Mouse (Mus musculus) liver, embryonic 13.5 days (tissue): ENCODE results near the gene Lsamp. TPM values are rescaled to one million over a fixed set of nuclear protein-coding genes. Genes with fewer than 3 reads are reported as not detected.

Experiments
- ATAC-seq: fragments of 200-750 bp; cut with Nextera tagmentation; 2 replicates; pipeline ENCODE4 v1.8.0; 2017; ENCODE audit warnings: low read depth, mild to moderate bottlenecking, moderate number of reproducible peaks, moderate library complexity
- DNase-seq: peaks from one replicate; pipeline ENCODE4 v3.0.0; 2022
- H3K27ac ChIP-seq: fragments of 300-500 bp; sonication (generic); 2 replicates; pipeline ENCODE4 v1.5.1; 2015; ENCODE audit warnings: moderate library complexity, mild to moderate bottlenecking, inconsistent platforms
- H3K27me3 ChIP-seq: fragments of 300-500 bp; sonication (generic); 2 replicates; pipeline ENCODE4 v1.6.1; 2015; ENCODE audit warnings: mild to moderate bottlenecking, inconsistent platforms
- H3K36me3 ChIP-seq: fragments of 300-500 bp; sonication (generic); 2 replicates; pipeline ENCODE4 v1.6.1; 2015; ENCODE audit warnings: mild to moderate bottlenecking, inconsistent platforms
- H3K4me1 ChIP-seq: fragments of 300-500 bp; sonication (generic); replicated peaks from 2 replicates; pipeline ENCODE4 v1.6.1; 2015; ENCODE audit warnings: inconsistent platforms
- H3K4me2 ChIP-seq: fragments of 300-500 bp; sonication (generic); 2 replicates; pipeline ENCODE4 v1.6.1; 2015; ENCODE audit warnings: inconsistent platforms, mild to moderate bottlenecking, moderate library complexity
- H3K4me3 ChIP-seq: fragments of 300-500 bp; sonication (generic); replicated peaks from 2 replicates; pipeline ENCODE4 v1.5.1; 2015; ENCODE audit warnings: mild to moderate bottlenecking, inconsistent platforms
- H3K9ac ChIP-seq: fragments of 300-500 bp; sonication (generic); 2 replicates; pipeline ENCODE4 v1.6.1; 2015; ENCODE audit warnings: mild to moderate bottlenecking, inconsistent platforms
- H3K9me3 ChIP-seq: fragments of 300-500 bp; sonication (generic); replicated peaks from 2 replicates; pipeline ENCODE4 v1.6.1; 2016; ENCODE audit warnings: inconsistent platforms
- WGBS: fragments of 180-500 bp; shearing (Covaris S2); methylation state at CpG from one replicate; pipeline ENCODE4 v1.1.7; 2015; ENCODE audit not compliant: insufficient replicate concordance; 5-methylcytosine and 5-hydroxymethylcytosine counted together
- polyA plus RNA-seq: library from polyadenylated mRNA; unstranded; fragments of >200 nt; fragmentation: Nextera tagmentation; extraction: Ambion mirVana; gene quantifications from 2 replicates; pipeline ENCODE4 v1.2.1, GENCODE M21; 2015

Gene Lsamp
- polyA plus RNA-seq, 1 experiment from 2014 or later, result 0.06 TPM

GRCm38 (mm10) chr16:41521566-41521965 lies 1537.4 kb downstream of the Lsamp start:
- DNase-seq, result no peak
- H3K4me1 ChIP-seq, result no peaks in the 10 kb centered on the region
- no peaks in the 10 kb centered on the region for H3K9me3 ChIP-seq
- no peak overlapping the region for H3K4me2 ChIP-seq
- 51% methylated on average over 4 of the region's 4 CpGs for WGBS
- H3K4me3 ChIP-seq, result no peak overlapping the region
- no peaks in the 10 kb centered on the region for H3K27me3 ChIP-seq
- no peaks in the 10 kb centered on the region for H3K36me3 ChIP-seq
- no peak overlapping the region for H3K9ac ChIP-seq
- H3K27ac ChIP-seq, result no peak overlapping the region
- ATAC-seq, result no peak

- Histone ChIP-seq H3K36me3 (no peaks in the 10 kb centered on the region), H3K27ac (no peak overlapping the region), H3K27me3 (no peaks in the 10 kb centered on the region), H3K4me3 (no peak overlapping the region), H3K9ac (no peak overlapping the region), H3K9me3 (no peaks in the 10 kb centered on the region), H3K4me1 (no peaks in the 10 kb centered on the region), H3K4me2 (no peak overlapping the region)
- ATAC-seq (no peak), DNase-seq (no peak)
- 61% methylated on average over 10 of the region's 10 CpGs for WGBS
Measured at GRCm38 (mm10) chr16:41524266-41524665, 1540.1 kb downstream of the Lsamp start.

- 1% methylated on average over 38 of the region's 38 CpGs for WGBS
- peak overlapping the region; percentile 20; the same call in 1 of the 2 replicates for H3K4me3 ChIP-seq
- DNase-seq, result no peak
Measured at GRCm38 (mm10) chr16:41532661-41533551, 1548.7 kb downstream of the Lsamp start.

GRCm38 (mm10) chr16:41533686-41534085 lies 1549.5 kb downstream of the Lsamp start:
- Histone ChIP-seq H3K27ac (no peak overlapping the region), H3K9me3 (no peaks in the 10 kb centered on the region), H3K9ac (no peak overlapping the region), H3K4me3 (no peak overlapping the region), H3K4me2 (0 out of 2 replicates have a peak overlapping the region, but pooled peaks have one; percentile 50), H3K36me3 (no peaks in the 10 kb centered on the region), H3K4me1 (no peaks in the 10 kb centered on the region), H3K27me3 (peaks cover 17% of the 10 kb centered on the region)
- no peak for ATAC-seq
- DNase-seq, result no peak
- 27% methylated on average over 6 of the region's 6 CpGs for WGBS

More at GRCm38 (mm10) chr16:41532661-41533551, 1548.7 kb downstream of the Lsamp start:
- Histone ChIP-seq H3K9ac (no peak overlapping the region), H3K27ac (no peak overlapping the region), H3K27me3 (peaks cover 17% of the 10 kb centered on the region), H3K4me2 (peak overlapping the region; percentile 50), H3K4me1 (no peaks in the 10 kb centered on the region), H3K36me3 (no peaks in the 10 kb centered on the region), H3K9me3 (no peaks in the 10 kb centered on the region)
- no peak for ATAC-seq

- no peaks in the 10 kb centered on the region for H3K9me3 ChIP-seq
- DNase-seq (no peak), ATAC-seq (no peak)
- H3K4me1 ChIP-seq, result no peaks in the 10 kb centered on the region
- 40% methylated on average over 1 of the region's 1 CpGs for WGBS
- no peak overlapping the region for H3K4me3 ChIP-seq
- H3K36me3 ChIP-seq, result no peaks in the 10 kb centered on the region
- H3K27ac ChIP-seq, result no peak overlapping the region
- H3K9ac ChIP-seq, result no peak overlapping the region
- peaks cover 17% of the 10 kb centered on the region for H3K27me3 ChIP-seq
- no peak overlapping the region for H3K4me2 ChIP-seq
Measured at GRCm38 (mm10) chr16:41535806-41536205, 1551.6 kb downstream of the Lsamp start.

- ATAC-seq, result no peak
- Histone ChIP-seq H3K9ac (no peak overlapping the region), H3K4me3 (no peak overlapping the region), H3K4me1 (no peaks in the 10 kb centered on the region), H3K4me2 (no peak overlapping the region), H3K27me3 (no peaks in the 10 kb centered on the region), H3K27ac (no peak overlapping the region), H3K36me3 (no peaks in the 10 kb centered on the region), H3K9me3 (no peaks in the 10 kb centered on the region)
- WGBS, result 36% methylated on average over 2 of the region's 2 CpGs
- no peak for DNase-seq
Measured at GRCm38 (mm10) chr16:41542641-41543040, 1558.5 kb downstream of the Lsamp start.

GRCm38 (mm10) chr16:41551164-41551563 lies 1567.0 kb downstream of the Lsamp start:
- WGBS, result 66% methylated on average over 3 of the region's 3 CpGs
- H3K36me3 ChIP-seq, result no peaks in the 10 kb centered on the region
- H3K9me3 ChIP-seq, result no peaks in the 10 kb centered on the region
- no peak overlapping the region for H3K9ac ChIP-seq
- H3K27ac ChIP-seq, result no peak overlapping the region
- no peaks in the 10 kb centered on the region for H3K27me3 ChIP-seq
- no peak for DNase-seq
- H3K4me3 ChIP-seq, result no peak overlapping the region
- no peak overlapping the region for H3K4me2 ChIP-seq
- H3K4me1 ChIP-seq, result no peaks in the 10 kb centered on the region
- no peak for ATAC-seq

GRCm38 (mm10) chr16:41551851-41552262 lies 1567.7 kb downstream of the Lsamp start:
- Histone ChIP-seq H3K9ac (no peak overlapping the region), H3K4me1 (no peaks in the 10 kb centered on the region), H3K27ac (no peak overlapping the region), H3K9me3 (no peaks in the 10 kb centered on the region), H3K4me3 (no peak overlapping the region), H3K27me3 (no peaks in the 10 kb centered on the region), H3K4me2 (no peak overlapping the region), H3K36me3 (no peaks in the 10 kb centered on the region)
- no peak for ATAC-seq
- DNase-seq, result no peak
- 22% methylated on average over 3 of the region's 3 CpGs for WGBS

GRCm38 (mm10) chr16:41557104-41557503 lies 1572.9 kb downstream of the Lsamp start:
- no peak for ATAC-seq
- H3K27ac ChIP-seq, result no peak overlapping the region
- H3K36me3 ChIP-seq, result no peaks in the 10 kb centered on the region
- H3K4me3 ChIP-seq, result no peak overlapping the region
- no peaks in the 10 kb centered on the region for H3K4me1 ChIP-seq
- H3K27me3 ChIP-seq, result no peaks in the 10 kb centered on the region
- H3K4me2 ChIP-seq, result no peak overlapping the region
- no peak for DNase-seq
- no peaks in the 10 kb centered on the region for H3K9me3 ChIP-seq
- H3K9ac ChIP-seq, result no peak overlapping the region

- H3K9me3 ChIP-seq, result no peaks in the 10 kb centered on the region
- WGBS, result 46% methylated on average over 2 of the region's 2 CpGs
- H3K4me2 ChIP-seq, result no peak overlapping the region
- no peak overlapping the region for H3K27ac ChIP-seq
- H3K4me1 ChIP-seq, result no peaks in the 10 kb centered on the region
- no peak for ATAC-seq
- no peak overlapping the region for H3K4me3 ChIP-seq
- DNase-seq, result no peak
- no peak overlapping the region for H3K9ac ChIP-seq
- H3K27me3 ChIP-seq, result no peaks in the 10 kb centered on the region
- no peaks in the 10 kb centered on the region for H3K36me3 ChIP-seq
Measured at GRCm38 (mm10) chr16:41565233-41565632, 1581.1 kb downstream of the Lsamp start.

- Histone ChIP-seq H3K4me2 (no peak overlapping the region), H3K36me3 (no peaks in the 10 kb centered on the region), H3K9ac (no peak overlapping the region), H3K4me3 (no peak overlapping the region), H3K9me3 (no peaks in the 10 kb centered on the region), H3K4me1 (no peaks in the 10 kb centered on the region), H3K27me3 (no peaks in the 10 kb centered on the region), H3K27ac (no peak overlapping the region)
- WGBS, result 52% methylated on average over 5 of the region's 5 CpGs
- DNase-seq (no peak), ATAC-seq (no peak)
Measured at GRCm38 (mm10) chr16:41588675-41589301, 1604.6 kb downstream of the Lsamp start.
